13 mouse cellular contexts compared by ENCODE assay signal in genomic region chr3:80004966-80005365, GRCm38 (mm10).
DNase-seq lines count a peak whose midpoint lies in the region; ATAC-seq lines count a peak whose summit lies in the region.
"Had no signal": no experiment of that assay in that cellular context is flagged by ENCODE, and none has a peak within 500 bp of the region (broad histone marks: within the 10 kb centered on the region; RNA-seq: fewer than 3 reads in every experiment).

No protein-coding gene starts in this region.

- no peak overlapping the region for H3K27ac ChIP-seq in limb, embryonic 15.5 days
- H3K27ac ChIP-seq: hindbrain, embryonic 12.5 days; left cerebral cortex, adult 2 months; neural tube, embryonic 12.5 days had no signal

- 52% methylated on average over 3 of the region's 3 CpGs for WGBS in limb, embryonic 15.5 days

- H3K4me3 ChIP-seq in limb, embryonic 15.5 days: no peak overlapping the region
- H3K4me3 ChIP-seq: hindbrain, embryonic 12.5 days; left cerebral cortex, adult 2 months; neural tube, embryonic 12.5 days had no signal

- DNase-seq in cerebellum, postnatal 14 days: peak; percentile 8 to 9
- DNase-seq in cerebellum, adult 18-20 months: no peak
- DNase-seq in layer of hippocampus, adult 11-12 months (ENCODE audit: low spot score): peak; percentile 16
- no peak for DNase-seq in layer of hippocampus, adult 8-10 months (ENCODE audit: low spot score in 2 of 2)
- DNase-seq in gastrocnemius, postnatal 14 days: peak; percentile 22
- DNase-seq in ovary, adult 18-20 months (ENCODE audit: low spot score): no peak
- DNase-seq in ovary, postnatal 10 days (ENCODE audit: low spot score): no peak
- DNase-seq: spleen, adult 18-20 months had no signal

- ATAC-seq in limb, embryonic 15.5 days (ENCODE audit: insufficient number of reproducible peaks, low FRiP score, low TSS enrichment, low read depth): peak; percentile 44
- ATAC-seq: Patski had no signal

- intact Hi-C loops in gastrocnemius, postnatal 14 days (cut with DNase I; ENCODE audit: low total_unique reads): no loop called here

- no peaks in the 10 kb centered on the region for H3K9me3 ChIP-seq in limb, embryonic 15.5 days
- H3K9me3 ChIP-seq: hindbrain, embryonic 12.5 days; neural tube, embryonic 12.5 days had no signal

- no peak overlapping the region for H3K4me2 ChIP-seq in limb, embryonic 15.5 days
- H3K4me2 ChIP-seq: hindbrain, embryonic 12.5 days; neural tube, embryonic 12.5 days had no signal

- no peak overlapping the region for H3K9ac ChIP-seq in limb, embryonic 15.5 days
- H3K9ac ChIP-seq: hindbrain, embryonic 12.5 days; neural tube, embryonic 12.5 days had no signal

- H3K27me3 ChIP-seq in limb, embryonic 15.5 days: no peaks in the 10 kb centered on the region
- H3K27me3 ChIP-seq: hindbrain, embryonic 12.5 days; neural tube, embryonic 12.5 days; Patski had no signal

- no peaks in the 10 kb centered on the region for H3K4me1 ChIP-seq in limb, embryonic 15.5 days
- H3K4me1 ChIP-seq: neural tube, embryonic 12.5 days had no signal

- no peaks in the 10 kb centered on the region for H3K36me3 ChIP-seq in limb, embryonic 15.5 days
- H3K36me3 ChIP-seq: hindbrain, embryonic 12.5 days; neural tube, embryonic 12.5 days had no signal

Comparison
In these comparisons a context has a peak if more than half of its experiments do, and no peak if none do; other contexts are left out.
1. DNase-seq: peak in cerebellum, postnatal 14 days (2 of 2), layer of hippocampus, adult 11-12 months (single experiment) and gastrocnemius, postnatal 14 days (single experiment); none in cerebellum, adult 18-20 months (0 of 2), layer of hippocampus, adult 8-10 months (0 of 2), ovary, adult 18-20 months (single experiment) and ovary, postnatal 10 days (single experiment).